Mouse (Mus musculus) spleen, adult 2 months (tissue): ENCODE measurements at regions not wholly inside any gene's neighbourhood (a gene's known extent, or its start where the extent isn't known, plus 50 kb on each side); places are given as distances from the start of the nearest gene placed in this dataset.

Experiments
- DNase-seq, 2 experiments: peaks; one replicate each; pipeline versions ENCODE4 v3.0.0 to v3.0.0-alpha.2; 2012 to 2021; ENCODE audit warnings: low spot score in 2 of 2, low read depth in 1 of 2
- H3K27ac ChIP-seq: fragments of 200-500 bp; 2 replicates; pipeline ENCODE4 v1.5.1; 2012; ENCODE audit warnings: low read length, inconsistent platforms; ENCODE audit not compliant: insufficient read depth
- H3K27me3 ChIP-seq: fragments of 200-500 bp; 2 replicates; pipeline ENCODE4 v1.6.1; 2012; ENCODE audit warnings: mild to moderate bottlenecking, moderate library complexity, low read length, inconsistent platforms; ENCODE audit not compliant: control insufficient read depth, insufficient read depth
- H3K36me3 ChIP-seq: fragments of 200-500 bp; 2 replicates; pipeline ENCODE4 v1.6.1; 2012; ENCODE audit warnings: mild to moderate bottlenecking, low read length, inconsistent platforms; ENCODE audit not compliant: control insufficient read depth, insufficient read depth
- H3K4me1 ChIP-seq: fragments of 200-500 bp; 2 replicates; pipeline ENCODE4 v1.6.1; 2011; ENCODE audit warnings: inconsistent platforms; ENCODE audit not compliant: control insufficient read depth, insufficient read depth, insufficient read length
- H3K4me3 ChIP-seq: fragments of 200-500 bp; 2 replicates; pipeline ENCODE4 v1.5.1; 2011; ENCODE audit warnings: mild to moderate bottlenecking, inconsistent platforms; ENCODE audit not compliant: insufficient read depth, insufficient read length; ENCODE audit errors: extremely low read depth
- CTCF ChIP-seq: fragments of 200-500 bp; IDR thresholded peaks from 2 replicates; pipeline ENCODE4 v1.5.1; 2011; ENCODE audit warnings: mild to moderate bottlenecking, inconsistent platforms; ENCODE audit not compliant: insufficient read depth, insufficient read length, insufficient replicate concordance; ENCODE audit errors: extremely low read depth
- POLR2A ChIP-seq: fragments of 200-500 bp; IDR thresholded peaks from 2 replicates; pipeline ENCODE4 v1.6.1; 2011; ENCODE audit warnings: low read depth, low read length, inconsistent platforms
- WGBS: fragments of 180-500 bp; shearing (Covaris S2); methylation state at CpG from one replicate; pipeline ENCODE4 v1.1.7; 2018; 5-methylcytosine and 5-hydroxymethylcytosine counted together

GRCm38 (mm10) chr3:100736539-100736938, 51.2 kb upstream of the Man1a2 start:
- H3K4me1 ChIP-seq: no peaks in the 10 kb centered on the region; the same call in 1 of the 2 replicates
- no peaks in the 10 kb centered on the region for H3K27me3 ChIP-seq
- 86% methylated on average over 3 of the region's 3 CpGs for WGBS
- H3K4me3 ChIP-seq: no peak overlapping the region
- H3K36me3 ChIP-seq: no peaks in the 10 kb centered on the region
- H3K27ac ChIP-seq: no peak overlapping the region
- no peak for DNase-seq
- no peak for TF ChIP-seq POLR2A
- no peak for TF ChIP-seq CTCF
